Mouse (Mus musculus) lung, embryonic 15.5 days (tissue): Measurements from ENCODE around the gene Cc2d2a. TPM values are rescaled to one million over a fixed set of nuclear protein-coding genes. Genes with fewer than 3 reads are reported as not detected.

Experiments
- ATAC-seq: fragments of 200-750 bp; cut with Nextera tagmentation; 2 replicates; pipeline ENCODE4 v1.8.0; 2017; ENCODE audit warnings: moderate number of reproducible peaks, borderline replicate concordance; ENCODE audit not compliant: low FRiP score, low TSS enrichment; ENCODE audit errors: extremely low read depth
- H3K27ac ChIP-seq: fragments of 300-500 bp; sonication (generic); 2 replicates; pipeline ENCODE4 v1.5.1; 2015; ENCODE audit warnings: moderate library complexity, mild to moderate bottlenecking, inconsistent platforms
- H3K27me3 ChIP-seq: fragments of 300-500 bp; sonication (generic); 2 replicates; pipeline ENCODE4 v1.6.1; 2015; ENCODE audit warnings: inconsistent platforms
- H3K36me3 ChIP-seq: fragments of 300-500 bp; sonication (generic); 2 replicates; pipeline ENCODE4 v1.6.1; 2015; ENCODE audit warnings: inconsistent platforms
- H3K4me1 ChIP-seq: fragments of 300-500 bp; sonication (generic); 2 replicates; pipeline ENCODE4 v1.6.1; 2015; ENCODE audit warnings: inconsistent platforms
- H3K4me2 ChIP-seq: fragments of 300-500 bp; sonication (generic); 2 replicates; pipeline ENCODE4 v1.6.1; 2015; ENCODE audit warnings: inconsistent platforms, mild to moderate bottlenecking, moderate library complexity
- H3K4me3 ChIP-seq: fragments of 300-500 bp; sonication (generic); 2 replicates; pipeline ENCODE4 v1.5.1; 2015; ENCODE audit warnings: mild to moderate bottlenecking, inconsistent platforms
- H3K9ac ChIP-seq: fragments of 300-500 bp; sonication (generic); 2 replicates; pipeline ENCODE4 v1.6.1; 2015; ENCODE audit warnings: inconsistent platforms
- H3K9me3 ChIP-seq: fragments of 300-500 bp; sonication (generic); 2 replicates; pipeline ENCODE4 v1.6.1; 2016; ENCODE audit warnings: inconsistent platforms
- WGBS: fragments of 180-500 bp; shearing (Covaris S2); methylation state at CpG from one replicate; pipeline ENCODE4 v1.1.7; 2015; 5-methylcytosine and 5-hydroxymethylcytosine counted together
- polyA plus RNA-seq: library from polyadenylated mRNA; unstranded; fragments of >200 nt; fragmentation: Nextera tagmentation; extraction: Ambion mirVana; gene quantifications from 2 replicates; pipeline ENCODE4 v1.2.1, GENCODE M21; 2015

Cc2d2a gene
- polyA plus RNA-seq, 1 experiment from 2014 or later, result 15.5 TPM

- Histone ChIP-seq H3K4me3 (no peak overlapping the region), H3K36me3 (peaks cover 30% of the 10 kb centered on the region), H3K9ac (no peak overlapping the region), H3K9me3 (no peaks in the 10 kb centered on the region), H3K4me2 (no peak overlapping the region), H3K4me1 (no peaks in the 10 kb centered on the region), H3K27me3 (no peaks in the 10 kb centered on the region), H3K27ac (no peak overlapping the region)
- no peak for ATAC-seq
- 80% methylated on average over 8 of the region's 8 CpGs for WGBS
Measured at GRCm38 (mm10) chr5:43732381-43732780, 70.2 kb downstream of the Cc2d2a start.

- Histone ChIP-seq H3K27ac (no peak overlapping the region), H3K9ac (no peak overlapping the region), H3K36me3 (peaks cover 32% of the 10 kb centered on the region; the same call in 1 of the 2 replicates), H3K4me3 (no peak overlapping the region), H3K4me1 (no peaks in the 10 kb centered on the region), H3K27me3 (no peaks in the 10 kb centered on the region), H3K9me3 (no peaks in the 10 kb centered on the region), H3K4me2 (no peak overlapping the region)
- ATAC-seq, result no peak
- WGBS, result 60% methylated on average over 1 of the region's 1 CpGs
Measured at GRCm38 (mm10) chr5:43744187-43744586, 82.0 kb downstream of the Cc2d2a start.

- H3K4me3 ChIP-seq, result no peak overlapping the region
- H3K27me3 ChIP-seq, result no peaks in the 10 kb centered on the region
- peaks cover 33% of the 10 kb centered on the region for H3K36me3 ChIP-seq
- ATAC-seq, result no peak
- no peaks in the 10 kb centered on the region for H3K9me3 ChIP-seq
- H3K9ac ChIP-seq, result no peak overlapping the region
- no peaks in the 10 kb centered on the region for H3K4me1 ChIP-seq
- 37% methylated on average over 5 of the region's 5 CpGs for WGBS
- no peak overlapping the region for H3K4me2 ChIP-seq
- no peak overlapping the region for H3K27ac ChIP-seq
Measured at GRCm38 (mm10) chr5:43745156-43745555, 83.0 kb downstream of the Cc2d2a start.

- Histone ChIP-seq H3K4me1 (no peaks in the 10 kb centered on the region), H3K27ac (no peak overlapping the region), H3K9ac (no peak overlapping the region), H3K4me3 (no peak overlapping the region), H3K9me3 (no peaks in the 10 kb centered on the region), H3K27me3 (no peaks in the 10 kb centered on the region), H3K4me2 (no peak overlapping the region), H3K36me3 (peaks cover 17% of the 10 kb centered on the region)
- 70% methylated on average over 4 of the region's 4 CpGs for WGBS
- no peak for ATAC-seq
Measured at GRCm38 (mm10) chr5:43748039-43748438, 85.9 kb downstream of the Cc2d2a start.

DNA sequence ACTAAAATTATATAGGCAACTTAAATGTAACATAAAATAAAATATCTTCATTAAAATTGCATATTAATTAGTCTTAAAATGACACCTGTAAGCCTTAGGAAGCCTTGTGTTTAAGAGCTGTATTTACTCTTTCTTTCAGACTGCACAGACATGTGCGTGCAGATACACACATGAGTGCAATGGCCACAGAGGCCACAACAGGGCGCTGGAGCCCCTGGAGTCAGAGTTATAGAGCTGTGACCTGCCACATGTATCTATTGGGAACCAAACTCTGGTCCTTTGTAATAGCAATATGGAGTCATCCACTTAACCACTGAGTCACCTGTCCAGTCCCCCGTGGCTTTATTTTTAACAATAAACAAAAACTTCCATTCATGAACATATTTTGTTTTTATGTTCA lies 86.9 kb downstream of the Cc2d2a start:
- Histone ChIP-seq H3K9me3 (no peaks in the 10 kb centered on the region), H3K4me2 (no peak overlapping the region), H3K9ac (no peak overlapping the region), H3K4me1 (no peaks in the 10 kb centered on the region), H3K27ac (no peak overlapping the region), H3K4me3 (no peak overlapping the region), H3K27me3 (no peaks in the 10 kb centered on the region), H3K36me3 (peaks cover 13% of the 10 kb centered on the region)
- no peak for ATAC-seq
- 80% methylated on average over 3 of the region's 3 CpGs for WGBS

- Histone ChIP-seq H3K9ac (no peak overlapping the region), H3K27ac (no peak overlapping the region), H3K36me3 (peaks cover 26% of the 10 kb centered on the region), H3K4me3 (no peak overlapping the region), H3K4me2 (no peak overlapping the region), H3K4me1 (0 out of 2 replicates have a peak, but pooled peaks cover 3% of the 10 kb centered on the region), H3K27me3 (no peaks in the 10 kb centered on the region), H3K9me3 (no peaks in the 10 kb centered on the region)
- 76% methylated on average over 3 of the region's 3 CpGs for WGBS
- ATAC-seq, result no peak
Measured at GRCm38 (mm10) chr5:43770618-43771354, 108.6 kb downstream of the Cc2d2a start.

DNA sequence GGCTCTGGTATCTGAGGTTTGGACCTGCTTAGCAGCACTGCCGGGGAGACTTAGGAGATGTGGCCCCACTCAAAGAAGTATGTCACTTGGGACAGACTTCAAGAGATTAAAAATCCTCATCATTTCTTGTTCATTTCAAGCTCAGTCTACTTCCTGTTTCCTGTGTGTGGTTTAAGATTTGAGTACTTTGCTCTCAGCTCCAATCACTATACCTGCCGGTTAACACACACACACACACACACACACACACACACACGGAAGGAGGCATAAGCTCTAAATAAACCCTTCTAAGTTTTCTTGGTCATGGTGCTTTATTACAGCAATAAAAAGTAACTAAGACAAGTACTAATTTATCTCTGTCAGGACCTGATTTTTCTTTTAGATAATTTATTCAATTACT lies 109.4 kb downstream of the Cc2d2a start:
- 79% methylated on average over 3 of the region's 3 CpGs for WGBS
- Histone ChIP-seq H3K9me3 (no peaks in the 10 kb centered on the region), H3K36me3 (peaks cover 24% of the 10 kb centered on the region)

GRCm38 (mm10) chr5:43776407-43776806 lies 114.3 kb downstream of the Cc2d2a start:
- H3K4me3 ChIP-seq, result no peak overlapping the region
- no peaks in the 10 kb centered on the region for H3K27me3 ChIP-seq
- peak overlapping the region; percentile 59; the same call in 1 of the 2 replicates for H3K27ac ChIP-seq
- H3K4me1 ChIP-seq, result peaks cover 34% of the 10 kb centered on the region
- peak; percentile 90; the same call in 1 of the 2 replicates for ATAC-seq
- no peak overlapping the region for H3K9ac ChIP-seq
- no peaks in the 10 kb centered on the region for H3K9me3 ChIP-seq
- H3K36me3 ChIP-seq, result no peaks in the 10 kb centered on the region
- no peak overlapping the region for H3K4me2 ChIP-seq

More for the DNA sequence above, 109.4 kb downstream of the Cc2d2a start:
- Histone ChIP-seq H3K4me2 (no peak overlapping the region), H3K27me3 (no peaks in the 10 kb centered on the region), H3K27ac (no peak overlapping the region), H3K9ac (no peak overlapping the region), H3K4me3 (no peak overlapping the region), H3K4me1 (peaks cover 9% of the 10 kb centered on the region; the same call in 1 of the 2 replicates)
- ATAC-seq, result no peak

- Histone ChIP-seq H3K27ac (peak overlapping the region; percentile 59), H3K36me3 (no peaks in the 10 kb centered on the region), H3K9ac (no peak overlapping the region), H3K9me3 (no peaks in the 10 kb centered on the region), H3K4me1 (peaks cover 34% of the 10 kb centered on the region), H3K27me3 (no peaks in the 10 kb centered on the region), H3K4me3 (no peak overlapping the region), H3K4me2 (peak overlapping the region; percentile 34)
- 13% methylated on average over 1 of the region's 1 CpGs for WGBS
- ATAC-seq, result no peak
Measured at GRCm38 (mm10) chr5:43776993-43777392, 114.8 kb downstream of the Cc2d2a start.

- WGBS, result 89% methylated on average over 3 of the region's 3 CpGs
- Histone ChIP-seq H3K4me3 (no peak overlapping the region), H3K27me3 (no peaks in the 10 kb centered on the region), H3K4me1 (peaks cover 42% of the 10 kb centered on the region), H3K9me3 (no peaks in the 10 kb centered on the region), H3K27ac (no peak overlapping the region), H3K4me2 (no peak overlapping the region), H3K9ac (no peak overlapping the region), H3K36me3 (no peaks in the 10 kb centered on the region)
- no peak for ATAC-seq
Measured at GRCm38 (mm10) chr5:43778583-43778982, 116.4 kb downstream of the Cc2d2a start.

- Histone ChIP-seq H3K9me3 (no peaks in the 10 kb centered on the region), H3K27ac (peak overlapping the region; percentile 91), H3K27me3 (no peaks in the 10 kb centered on the region), H3K36me3 (no peaks in the 10 kb centered on the region), H3K4me1 (peaks cover 33% of the 10 kb centered on the region), H3K4me2 (peak overlapping the region; percentile 87), H3K9ac (peak overlapping the region; percentile 92), H3K4me3 (peak overlapping the region; percentile 86)
- peak; percentile 56 for ATAC-seq
- under 1% methylated on average over 29 of the region's 61 CpGs for WGBS
Measured at GRCm38 (mm10) chr5:43781423-43781976, 119.4 kb downstream of the Cc2d2a start.
